Mouse (Mus musculus) megakaryocyte progenitor cell, adult 5-6 weeks (primary cell): Measurements from ENCODE around the gene Olfr1290. TPM values are rescaled to one million over a fixed set of nuclear protein-coding genes. Genes with fewer than 3 reads are reported as not detected.

Experiments
- ATAC-seq: replicated peaks from 2 replicates; pipeline ENCODE4 v1.8.0; 2016; ENCODE audit warnings: mild to moderate bottlenecking, moderate TSS enrichment, inconsistent platforms; ENCODE audit not compliant: poor library complexity
- total RNA-seq, 2 experiments: library from RNA; stranded (forward) in 1 of 2; stranded (reverse) in 1 of 2; fragments of 157-497, 149-512 nt in 1 of 2; fragments of 200-1000 nt in 1 of 2; gene quantifications; 2 replicates each; pipeline versions ENCODE4 v1.2.3 to v1.2.4; 2015 to 2017

Gene Olfr1290
- total RNA-seq (2015) = not detected in 2 replicates
- not detected in 2 replicates for total RNA-seq (2017)

DNA sequence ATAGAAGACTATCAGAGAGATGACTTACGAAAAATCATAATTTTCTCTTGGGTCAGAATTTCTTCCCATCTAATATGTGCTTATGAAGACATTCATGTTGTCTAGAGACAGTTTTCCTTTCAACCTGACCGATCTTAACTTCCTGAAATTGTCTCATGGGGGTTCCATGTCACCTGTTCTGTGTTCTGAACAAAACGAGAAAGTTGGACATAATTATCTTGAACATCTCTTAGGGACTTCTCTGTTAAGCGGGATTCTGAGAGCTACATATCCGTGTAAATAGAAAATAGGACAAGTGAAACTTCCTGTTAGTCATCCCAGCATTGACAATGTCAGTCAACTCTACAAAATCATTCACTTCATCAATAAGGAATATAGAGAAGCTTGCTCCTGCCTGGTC lies at the start of gene Olfr1290:
Olfr1290 (minus strand) TSS at position 101 of the 400 bp plus-strand sequence.
- ATAC-seq = no peak

DNA sequence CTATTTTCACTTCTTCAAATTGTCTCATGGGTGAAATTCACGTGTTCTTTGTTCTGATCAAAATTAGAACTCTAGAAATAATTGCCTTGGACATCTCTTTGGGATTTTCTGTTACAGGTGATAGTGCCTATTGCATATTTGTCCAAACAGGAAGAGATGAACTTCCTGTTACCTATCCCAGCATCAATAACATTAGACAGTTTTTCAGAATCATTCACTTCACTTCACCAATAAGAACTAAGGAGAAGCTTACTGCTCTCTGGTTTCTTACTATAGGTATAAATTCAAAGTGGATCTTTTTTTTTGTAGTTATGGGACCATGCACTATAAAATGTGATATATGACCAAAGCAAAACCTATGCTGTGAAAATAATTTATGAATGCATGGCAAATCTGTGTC lies 46.6 kb upstream of the Olfr1290 start, which contains the start of gene Olfr1294:
Olfr1294 (minus strand) TSS at position 101 of the 400 bp plus-strand sequence.
- ATAC-seq = no peak

DNA sequence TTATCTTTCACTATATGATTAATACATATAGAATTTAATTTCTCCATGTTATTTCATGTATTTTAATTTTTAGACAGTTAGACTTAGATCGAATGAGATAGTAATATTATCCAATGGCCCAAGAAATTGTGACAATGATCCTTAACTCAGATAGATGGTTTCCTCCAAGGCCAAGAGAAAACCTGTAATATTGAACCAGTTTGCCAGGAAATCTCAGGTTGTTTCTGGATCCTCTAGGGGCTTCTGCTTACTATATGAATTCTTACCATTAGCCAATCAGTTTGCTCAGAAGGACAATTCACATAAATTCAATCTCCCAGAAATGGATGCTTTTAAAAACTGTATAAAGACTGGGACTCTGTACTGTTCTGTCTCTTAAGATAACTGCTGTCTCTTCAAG lies 31.3 kb upstream of the Olfr1290 start, which contains the start of gene Olfr1293-ps:
Olfr1293-ps (plus strand) TSS at position 301 of the 400 bp plus-strand sequence.
- ATAC-seq = no peak

DNA sequence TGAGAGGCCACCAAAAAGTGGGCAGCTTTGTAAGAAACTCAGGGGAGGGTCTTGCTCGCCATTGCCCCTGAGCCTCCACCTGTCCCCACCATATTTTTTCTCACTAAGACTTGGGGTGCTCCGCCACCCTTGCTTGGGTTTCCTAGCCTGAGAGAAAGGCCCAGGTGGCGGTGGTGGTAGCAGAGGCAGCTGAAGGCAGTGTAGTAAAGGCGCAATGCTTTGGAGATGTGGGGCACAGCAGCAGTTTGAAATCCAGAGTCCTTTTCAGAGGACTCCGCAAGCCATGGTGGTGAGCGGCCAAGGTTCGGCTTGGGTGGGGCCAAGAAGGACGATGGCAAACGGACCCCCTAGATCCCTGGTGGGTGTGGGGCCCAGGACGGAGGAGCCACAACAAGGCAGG lies 23.8 kb upstream of the Olfr1290 start:
- no peak for ATAC-seq

DNA sequence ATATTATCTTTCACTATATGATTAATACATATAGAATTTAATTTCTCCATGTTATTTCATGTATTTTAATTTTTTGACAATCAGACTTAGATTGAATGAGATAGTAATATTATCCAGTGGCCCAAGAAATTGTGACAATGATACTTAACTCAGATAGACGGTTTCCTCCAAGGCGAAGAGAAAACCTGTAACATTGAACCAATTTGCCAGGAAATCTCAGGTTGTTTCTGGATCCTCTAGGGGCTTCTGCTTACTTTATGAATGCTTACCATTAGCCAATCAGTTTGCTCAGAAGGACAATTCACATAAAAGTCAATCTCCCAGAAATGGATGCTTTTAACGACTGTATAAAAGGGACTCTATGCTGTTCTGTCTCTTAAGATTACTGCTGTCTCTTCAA lies 3.3 kb upstream of the Olfr1290 start, which contains the start of gene Olfr1291-ps1:
Olfr1291-ps1 (plus strand) TSS at position 301 of the 400 bp plus-strand sequence.
- ATAC-seq = no peak

DNA sequence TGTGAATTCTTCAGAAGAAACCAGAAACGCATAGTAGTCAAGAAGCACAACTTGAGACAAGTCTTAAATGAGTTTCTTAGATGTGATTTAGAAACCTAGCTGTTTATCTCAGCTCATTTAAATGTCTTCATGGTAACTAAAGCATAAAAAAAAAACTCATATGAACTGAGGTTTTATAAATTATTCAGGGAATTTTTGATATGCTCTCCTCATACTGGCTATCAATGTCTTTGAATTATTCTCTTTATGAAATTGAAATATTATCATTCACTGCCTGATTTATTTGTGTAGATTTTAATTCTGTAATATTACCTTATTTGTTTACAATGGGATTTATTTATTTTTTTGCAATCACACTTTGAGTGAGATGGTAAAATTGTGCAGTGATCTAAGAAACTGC lies 13.1 kb downstream of the Olfr1290 start, which contains the start of gene Olfr1289:
Olfr1289 (plus strand) TSS at position 301 of the 400 bp plus-strand sequence.
- ATAC-seq = no peak

DNA sequence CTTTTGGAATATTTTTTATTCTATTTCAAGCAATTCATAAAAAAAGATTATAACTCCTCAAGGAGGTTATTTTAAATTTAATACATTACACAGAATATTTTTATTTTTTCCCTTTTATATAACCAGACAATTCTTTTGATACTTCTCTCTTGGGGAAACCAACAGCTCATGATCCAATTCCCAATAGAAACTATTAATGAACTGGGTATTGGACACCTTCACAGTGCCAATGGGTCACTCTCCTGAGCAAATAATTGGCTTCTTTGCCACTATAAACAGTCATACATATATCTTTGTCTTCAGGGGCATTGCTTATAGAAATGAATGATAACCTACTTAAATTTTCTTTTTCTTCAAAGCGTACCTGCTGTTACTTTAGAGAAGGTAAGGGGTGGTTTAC lies 19.8 kb downstream of the Olfr1290 start, which contains the start of gene Olfr1288:
Olfr1288 (plus strand) TSS at position 301 of the 400 bp plus-strand sequence.
- no peak for ATAC-seq

DNA sequence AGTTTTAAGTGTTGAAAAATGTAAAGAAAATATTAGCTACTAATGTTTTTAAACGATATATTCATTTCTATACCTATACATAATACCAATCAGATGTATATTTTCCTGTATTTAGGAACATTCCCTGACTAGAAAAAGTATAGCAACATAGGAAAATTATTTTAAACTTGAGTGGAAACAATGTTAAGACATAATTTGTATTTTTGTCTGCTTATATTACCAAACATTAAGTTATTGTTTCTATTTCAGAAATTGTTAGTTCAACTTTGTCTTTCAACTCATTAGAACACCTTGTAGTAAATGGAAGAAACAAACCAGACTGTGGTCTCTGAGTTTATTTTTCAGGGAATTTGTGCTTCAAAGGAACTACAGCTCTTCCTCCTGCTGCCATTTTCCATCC lies 44.8 kb downstream of the Olfr1290 start, which contains the start of gene Olfr1287:
Olfr1287 (plus strand) TSS at position 301 of the 400 bp plus-strand sequence.
- ATAC-seq = no peak

Other genes starting within 250 kb of the Olfr1290 start
- not detected in 2 replicates for gene Olfr1276, start 239.3 kb downstream of the Olfr1290 start, total RNA-seq (2015)
- gene Olfr1276, start 239.3 kb downstream of the Olfr1290 start, total RNA-seq (2017) = not detected in 2 replicates
- not detected in 2 replicates for gene Olfr1277, start 219.7 kb downstream of the Olfr1290 start, total RNA-seq (2015)
- gene Olfr1277, start 219.7 kb downstream of the Olfr1290 start, total RNA-seq (2017) = not detected in 2 replicates
- not detected in 2 replicates for gene Olfr1278, start 203.7 kb downstream of the Olfr1290 start, total RNA-seq (2015)
- gene Olfr1278, start 203.7 kb downstream of the Olfr1290 start, total RNA-seq (2017) = not detected in 2 replicates
- not detected in 2 replicates for gene Olfr1279, start 193.2 kb downstream of the Olfr1290 start, total RNA-seq (2015)
- gene Olfr1279, start 193.2 kb downstream of the Olfr1290 start, total RNA-seq (2017) = not detected in 2 replicates
- gene Olfr1280, start 179.8 kb downstream of the Olfr1290 start, total RNA-seq (2015) = not detected in 2 replicates
- gene Olfr1280, start 179.8 kb downstream of the Olfr1290 start, total RNA-seq (2017) = not detected in 2 replicates
- gene Olfr1281, start 167.3 kb downstream of the Olfr1290 start, total RNA-seq (2015) = not detected in 2 replicates
- not detected in 2 replicates for gene Olfr1281, start 167.3 kb downstream of the Olfr1290 start, total RNA-seq (2017)
- not detected in 2 replicates for gene Olfr1282, start 157.8 kb downstream of the Olfr1290 start, total RNA-seq (2015)
- not detected in 2 replicates for gene Olfr1282, start 157.8 kb downstream of the Olfr1290 start, total RNA-seq (2017)
- gene Olfr1283, start 127.0 kb downstream of the Olfr1290 start, total RNA-seq (2015) = not detected in 2 replicates
- not detected in 2 replicates for gene Olfr1283, start 127.0 kb downstream of the Olfr1290 start, total RNA-seq (2017)
- gene Olfr1284, start 118.3 kb downstream of the Olfr1290 start, total RNA-seq (2015) = not detected in 2 replicates
- not detected in 2 replicates for gene Olfr1284, start 118.3 kb downstream of the Olfr1290 start, total RNA-seq (2017)
- not detected in 2 replicates for gene Olfr1286, start 70.7 kb downstream of the Olfr1290 start, total RNA-seq (2015)
- gene Olfr1286, start 70.7 kb downstream of the Olfr1290 start, total RNA-seq (2017) = not detected in 2 replicates
- not detected in 2 replicates for gene Olfr1287, start 44.7 kb downstream of the Olfr1290 start, total RNA-seq (2015)
- not detected in 2 replicates for gene Olfr1287, start 44.7 kb downstream of the Olfr1290 start, total RNA-seq (2017)
- gene Olfr1288, start 19.7 kb downstream of the Olfr1290 start, total RNA-seq (2015) = not detected in 2 replicates
- not detected in 2 replicates for gene Olfr1288, start 19.7 kb downstream of the Olfr1290 start, total RNA-seq (2017)
- gene Olfr1289, start 13.0 kb downstream of the Olfr1290 start, total RNA-seq (2015) = not detected in 2 replicates
- not detected in 2 replicates for gene Olfr1289, start 13.0 kb downstream of the Olfr1290 start, total RNA-seq (2017)
- gene Olfr1291-ps1, start 3.4 kb upstream of the Olfr1290 start, total RNA-seq (2015) = not detected in 2 replicates
- not detected in 2 replicates for gene Olfr1291-ps1, start 3.4 kb upstream of the Olfr1290 start, total RNA-seq (2017)
- not detected in 2 replicates for gene Olfr1293-ps, start 31.4 kb upstream of the Olfr1290 start, total RNA-seq (2015)
- not detected in 2 replicates for gene Olfr1293-ps, start 31.4 kb upstream of the Olfr1290 start, total RNA-seq (2017)
- gene Olfr1294, start 46.5 kb upstream of the Olfr1290 start, total RNA-seq (2015) = not detected in 2 replicates
- gene Olfr1294, start 46.5 kb upstream of the Olfr1290 start, total RNA-seq (2017) = not detected in 2 replicates
- gene Olfr1295, start 75.9 kb upstream of the Olfr1290 start, total RNA-seq (2015) = not detected in 2 replicates
- not detected in 2 replicates for gene Olfr1295, start 75.9 kb upstream of the Olfr1290 start, total RNA-seq (2017)
- not detected in 2 replicates for gene Olfr1297, start 132.7 kb upstream of the Olfr1290 start, total RNA-seq (2015)
- not detected in 2 replicates for gene Olfr1297, start 132.7 kb upstream of the Olfr1290 start, total RNA-seq (2017)
- gene Olfr1298, start 155.4 kb upstream of the Olfr1290 start, total RNA-seq (2015) = not detected in 2 replicates
- not detected in 2 replicates for gene Olfr1298, start 155.4 kb upstream of the Olfr1290 start, total RNA-seq (2017)
- gene Olfr1299, start 167.6 kb upstream of the Olfr1290 start, total RNA-seq (2015) = not detected in 2 replicates
- not detected in 2 replicates for gene Olfr1299, start 167.6 kb upstream of the Olfr1290 start, total RNA-seq (2017)